Mouse (Mus musculus) E14TG2a.4 (cell line): ENCODE results near the gene Med25.

Experiments
- CTCF ChIP-seq: conservative IDR thresholded peaks from 2 replicates; pipeline ENCODE4 v1.5.1; 2014; ENCODE audit warnings: low read length
- NANOG ChIP-seq: IDR thresholded peaks from 2 replicates; pipeline ENCODE4 v1.6.1; 2014; ENCODE audit warnings: borderline replicate concordance, low read length, mixed read lengths
- POU5F1 ChIP-seq: IDR thresholded peaks from 2 replicates; pipeline ENCODE4 v1.6.1; 2014; ENCODE audit warnings: low read length, borderline replicate concordance

DNA sequence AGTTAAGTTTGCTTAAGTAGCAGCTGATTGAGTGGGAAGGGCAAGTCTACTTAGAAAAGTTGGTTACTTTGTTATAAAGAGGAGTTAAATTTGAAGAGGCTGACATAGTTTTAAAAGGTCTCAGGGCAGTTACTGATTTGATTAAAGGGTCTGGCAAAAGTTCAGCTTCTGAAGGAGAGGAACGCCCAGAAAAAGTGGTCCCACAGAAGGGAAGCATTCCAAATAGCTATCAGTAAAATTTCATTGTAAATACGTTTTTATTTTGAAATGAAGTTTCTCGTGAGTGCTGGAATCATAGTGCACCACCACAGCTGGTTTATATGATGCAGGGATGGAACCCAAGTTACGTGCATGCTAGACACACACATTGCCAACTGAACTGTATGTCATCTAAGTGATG, 59.7 kb downstream of the Med25 start:
- no peak for TF ChIP-seq CTCF
- TF ChIP-seq NANOG = no peak
- TF ChIP-seq POU5F1 = no peak
